Mouse (Mus musculus) frontal cortex, postnatal 36 days (tissue): ENCODE data around the gene Rnf24.

Experiments used
- DNase-seq, 2 experiments: peaks; one replicate each; pipeline ENCODE4 v3.0.0; 2022; ENCODE audit warnings: low spot score in 2 of 2

Gene Rnf24

GRCm38 (mm10) chr2:131262680-131263670, 89.7 kb downstream of the Rnf24 start:
- DNase-seq: no peak

- peak; percentile 98 for DNase-seq
Measured at GRCm38 (mm10) chr2:131262213-131262672, 90.4 kb downstream of the Rnf24 start, which contains the start of gene Pank2. TSS of gene Pank2 (plus strand) at chr2:131262495.

- DNase-seq: peak in 1 of 2 experiments; percentile 64
Measured at GRCm38 (mm10) chr2:131261481-131262212, 91.0 kb downstream of the Rnf24 start.

GRCm38 (mm10) chr2:131260544-131261307, 92.0 kb downstream of the Rnf24 start:
- DNase-seq: no peak

GRCm38 (mm10) chr2:131258693-131259092, 94.0 kb downstream of the Rnf24 start:
- DNase-seq: no peak

GRCm38 (mm10) chr2:131255738-131256137, 97.0 kb downstream of the Rnf24 start:
- no peak for DNase-seq

- DNase-seq: no peak
Measured at GRCm38 (mm10) chr2:131254329-131254713, 98.4 kb downstream of the Rnf24 start.

GRCm38 (mm10) chr2:131253681-131254328, 98.9 kb downstream of the Rnf24 start:
- DNase-seq: peak in 1 of 2 experiments; percentile 31
